Mouse (Mus musculus) frontal cortex, postnatal 14 days (tissue): ENCODE results near the gene Arhgap22.

Experiments used
- DNase-seq, 2 experiments: peaks; one replicate each; pipeline ENCODE4 v3.0.0; 2022; ENCODE audit warnings: low spot score in 2 of 2

Gene Arhgap22

DNA sequence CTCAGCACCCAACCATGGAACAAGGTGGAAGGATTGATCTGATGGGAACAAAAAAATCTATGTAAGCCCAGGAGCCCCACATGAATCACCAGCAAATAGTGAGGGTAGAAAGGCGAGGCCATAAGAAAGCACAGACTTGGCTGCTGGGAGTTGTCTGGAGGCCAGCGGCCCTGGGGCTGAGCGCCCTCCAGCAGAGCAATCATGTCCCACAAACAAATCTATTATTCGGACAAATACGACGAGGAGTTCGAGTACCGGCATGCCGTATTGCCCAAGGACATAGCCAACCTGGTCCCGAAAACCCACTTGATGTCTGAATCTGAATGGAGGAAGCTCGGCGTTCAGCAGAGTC, 892 bp upstream of the Arhgap22 start:
- no peak for DNase-seq

DNA sequence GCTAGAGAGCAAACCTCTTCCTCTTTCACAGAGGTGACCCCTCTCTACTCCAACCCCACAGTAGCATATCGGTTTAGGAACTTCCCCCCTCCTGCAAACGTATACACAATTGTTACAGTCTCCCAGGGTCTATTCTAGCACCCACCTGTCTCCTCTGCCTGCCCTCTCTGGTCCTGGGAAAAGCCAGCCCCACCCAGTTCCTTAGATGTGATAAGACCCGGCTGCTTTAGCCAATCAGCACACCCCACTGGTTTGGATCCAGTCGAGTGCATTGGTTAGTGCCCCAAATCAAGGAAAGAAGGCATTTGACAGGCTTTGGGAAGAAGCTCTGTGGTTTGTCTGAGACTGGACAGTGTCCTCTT, 922 bp downstream of the Arhgap22 start:
- no peak for DNase-seq

DNA sequence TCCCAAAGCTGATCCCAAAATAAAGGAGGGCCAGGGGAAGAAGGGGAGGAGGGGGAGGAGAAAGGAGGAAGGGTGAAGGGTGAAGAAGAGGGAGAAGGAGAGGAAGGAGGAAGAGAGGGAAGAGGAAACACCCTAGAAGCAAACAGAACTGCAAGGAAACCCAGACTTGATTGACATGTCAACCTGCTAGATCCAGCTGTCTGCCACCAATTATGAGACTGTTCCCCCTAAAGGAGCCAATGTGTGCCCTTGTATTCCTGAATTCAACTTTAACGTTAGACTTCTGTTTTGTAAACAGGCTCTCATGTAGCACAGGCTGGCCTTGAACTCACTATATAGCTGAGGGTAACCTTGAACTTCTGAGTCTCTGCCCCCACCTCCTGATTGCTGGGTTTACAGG, 1.3 kb downstream of the Arhgap22 start:
- no peak for DNase-seq

DNA sequence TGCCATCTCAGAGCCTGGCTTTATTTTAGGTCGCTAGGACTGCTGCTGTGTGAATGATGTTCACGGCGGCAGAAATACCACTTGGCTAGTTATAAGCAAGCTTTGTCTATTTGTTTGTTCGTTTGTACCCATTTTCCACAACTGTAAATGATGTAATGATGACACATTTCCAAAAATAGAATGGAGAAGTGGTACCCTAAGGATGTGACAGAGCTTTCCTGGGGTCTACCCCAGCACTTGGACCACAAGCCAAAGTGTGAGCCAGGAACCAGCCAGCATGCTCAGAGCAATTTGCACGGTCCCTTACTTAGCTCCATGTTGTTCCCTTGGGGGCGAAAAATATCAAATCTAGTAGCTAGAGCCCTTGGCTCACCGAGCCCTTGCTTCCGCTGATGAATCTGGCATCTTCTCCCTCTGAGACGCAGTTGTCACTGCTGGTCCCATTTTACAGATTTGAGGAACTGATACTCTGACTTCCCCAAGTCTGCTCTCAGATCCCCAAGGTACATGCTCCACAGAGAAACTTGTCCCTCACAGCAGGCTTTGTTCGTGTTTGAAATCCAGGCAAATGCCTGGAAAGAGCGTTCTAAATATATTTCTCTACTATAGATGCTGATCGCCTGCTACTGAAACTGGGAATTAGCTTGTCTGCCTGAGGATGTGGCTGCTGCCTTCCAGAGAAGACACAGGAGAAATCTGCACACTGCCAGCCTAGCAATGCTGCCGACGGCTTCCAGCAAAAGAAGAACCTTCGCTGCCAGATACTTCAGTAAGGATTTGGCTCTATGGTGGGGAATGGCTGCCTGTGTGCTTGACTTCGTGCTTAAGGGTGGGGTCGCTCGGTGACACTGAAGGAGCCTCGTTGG, 2.8 kb downstream of the Arhgap22 start:
- no peak for DNase-seq

DNA sequence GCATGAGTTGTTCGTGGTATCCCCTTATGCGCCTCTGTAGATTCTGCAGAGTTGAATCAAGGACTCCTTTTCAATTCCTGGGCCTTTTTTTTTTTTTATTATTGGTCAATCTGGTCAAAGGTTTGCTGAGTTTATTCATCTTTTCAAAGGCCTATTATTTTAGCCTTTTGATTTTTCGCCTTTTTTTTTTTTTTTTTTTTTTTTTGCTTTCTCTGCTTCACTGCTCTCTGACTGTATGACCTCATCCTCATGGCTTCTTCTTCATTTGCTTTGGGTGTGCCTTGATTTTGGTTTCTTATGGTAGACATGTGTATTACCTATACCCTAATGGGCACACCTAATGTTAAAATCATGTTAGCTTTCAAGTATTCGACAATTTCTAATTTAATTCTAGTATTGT, 11.4 kb downstream of the Arhgap22 start:
- no peak for DNase-seq

DNA sequence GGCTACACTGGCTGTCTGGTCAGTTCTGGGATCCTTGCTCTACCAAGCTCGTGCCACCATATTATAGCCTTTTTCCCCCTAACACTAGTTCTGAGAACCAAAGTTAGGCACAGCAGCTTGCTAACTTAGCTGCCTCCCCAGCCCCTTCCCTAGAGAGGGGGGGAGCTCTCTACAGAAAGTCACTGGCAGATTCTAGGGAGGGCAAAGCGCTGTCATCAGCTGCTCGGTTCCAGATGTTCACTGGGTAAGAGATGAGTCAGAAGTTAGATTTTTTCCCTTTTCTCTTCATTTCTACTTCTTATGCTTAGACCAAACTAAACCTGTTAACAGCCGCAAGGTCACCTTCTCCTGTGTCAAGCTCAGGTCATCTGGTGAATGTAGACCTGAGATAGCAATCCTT, 16.8 kb downstream of the Arhgap22 start:
- DNase-seq: no peak

DNA sequence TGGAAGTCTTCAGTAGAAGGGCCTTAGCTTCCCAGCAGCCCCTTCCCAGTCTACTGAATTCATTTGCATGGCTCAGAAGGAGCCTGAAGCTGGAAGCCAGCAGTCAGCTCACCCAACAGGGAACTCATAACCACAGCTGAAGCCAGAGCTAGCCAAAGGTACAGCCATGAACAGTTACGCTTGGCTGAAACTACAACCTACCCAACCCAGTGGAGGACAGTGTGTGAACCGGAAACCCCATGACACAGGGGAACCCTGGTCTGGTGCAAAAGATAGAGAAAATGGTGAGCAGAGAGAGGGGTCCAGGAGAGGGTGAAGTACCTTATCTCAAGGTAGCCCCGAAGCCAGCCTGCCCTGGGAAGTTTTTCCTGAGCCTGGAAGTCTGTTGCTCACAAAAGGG, 17.5 kb downstream of the Arhgap22 start:
- no peak for DNase-seq

DNA sequence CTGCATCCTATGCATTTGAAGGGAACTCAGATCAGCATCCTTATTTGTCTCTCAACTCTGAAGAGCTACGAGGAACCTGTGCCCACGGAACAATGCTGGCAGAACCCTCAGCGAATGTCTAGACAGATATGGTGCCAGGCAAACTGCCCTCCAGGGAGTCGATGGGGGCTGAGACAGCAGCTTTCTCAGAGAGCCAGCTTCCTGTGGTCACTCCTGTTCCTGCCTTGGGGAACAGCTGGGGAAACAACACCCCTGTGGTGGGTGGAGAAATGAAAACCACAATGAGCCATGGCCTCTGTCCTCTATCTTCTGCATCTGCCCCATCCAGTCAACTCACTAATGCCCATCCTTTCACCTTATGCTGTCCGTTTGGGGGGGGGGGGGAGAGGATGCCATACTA, 18.2 kb downstream of the Arhgap22 start:
- no peak for DNase-seq

DNA sequence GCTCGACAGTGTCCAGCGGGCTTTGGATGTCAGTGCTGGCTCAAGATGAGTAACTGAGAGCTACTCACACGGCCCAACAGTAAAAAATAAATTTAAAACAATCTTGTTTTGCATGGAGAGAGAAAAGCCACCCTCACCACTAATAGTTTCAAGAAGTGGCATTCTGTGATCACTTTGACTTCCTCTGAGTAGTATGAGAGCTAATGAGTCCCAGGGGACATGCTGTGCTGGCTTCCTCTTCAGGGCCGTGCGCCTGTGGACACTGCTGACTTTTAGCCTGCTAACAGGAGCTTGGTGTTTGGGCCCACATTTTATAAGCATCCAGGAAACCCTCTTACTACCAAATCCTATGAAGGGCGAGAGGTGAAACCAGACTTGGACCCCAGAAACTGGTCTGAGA, 21.8 kb downstream of the Arhgap22 start:
- no peak for DNase-seq

DNA sequence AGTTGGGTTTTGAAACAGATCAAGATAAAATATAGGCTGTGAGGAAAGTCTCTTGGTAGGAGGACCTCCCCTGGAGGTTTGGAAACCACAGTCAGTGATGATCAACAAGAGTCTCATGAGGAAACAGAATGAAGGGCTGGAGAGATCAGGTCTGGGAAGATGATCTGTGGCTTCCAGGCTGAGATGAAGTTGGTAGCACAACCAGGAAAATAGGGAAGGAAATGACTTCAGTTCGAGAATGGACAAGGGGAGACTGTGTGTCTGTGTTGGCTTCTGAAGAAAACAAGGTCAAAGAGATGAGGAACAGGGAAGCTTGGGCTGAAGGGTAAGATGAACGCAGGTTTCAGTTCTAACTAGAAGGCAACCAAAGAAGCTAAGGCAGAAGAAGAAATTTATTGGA, 26.6 kb downstream of the Arhgap22 start:
- DNase-seq: no peak

DNA sequence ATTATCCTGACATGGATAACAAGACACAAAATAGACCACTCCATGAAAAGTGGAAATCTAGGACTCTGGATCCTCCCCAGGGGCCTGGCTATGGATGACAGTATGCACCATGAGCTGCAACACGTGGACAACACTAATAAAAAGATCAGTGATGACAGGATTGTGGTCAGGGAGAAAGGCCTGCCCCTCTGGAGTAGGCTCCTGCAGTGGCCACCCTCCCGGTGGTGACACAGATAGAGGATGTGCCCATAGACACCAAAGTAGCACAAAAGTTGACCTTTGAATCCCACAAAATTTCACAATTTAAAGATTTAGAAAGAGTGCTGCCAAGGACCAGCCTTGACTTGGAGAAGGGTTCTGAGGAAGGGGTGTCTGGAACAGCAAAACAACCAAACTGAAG, 29.4 kb downstream of the Arhgap22 start:
- DNase-seq: no peak

DNA sequence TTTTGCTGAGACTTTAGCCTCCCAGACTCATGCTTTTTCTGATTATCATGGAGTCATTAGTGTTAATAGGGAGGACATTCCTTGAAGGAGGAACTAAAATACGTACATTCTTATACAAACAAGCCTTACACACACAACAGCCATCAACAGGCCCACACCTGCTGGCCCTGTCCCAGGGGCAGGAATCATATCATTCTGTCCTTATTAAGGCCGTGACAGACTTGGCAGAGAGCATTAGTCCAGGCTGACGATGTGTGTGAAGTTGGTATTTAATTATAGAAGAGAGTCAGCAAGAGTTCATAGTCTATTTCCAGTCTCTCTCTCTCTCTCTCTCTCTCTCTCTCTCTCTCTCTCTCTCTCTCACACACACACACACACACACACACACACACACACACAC, 30.7 kb downstream of the Arhgap22 start:
- no peak for DNase-seq

DNA sequence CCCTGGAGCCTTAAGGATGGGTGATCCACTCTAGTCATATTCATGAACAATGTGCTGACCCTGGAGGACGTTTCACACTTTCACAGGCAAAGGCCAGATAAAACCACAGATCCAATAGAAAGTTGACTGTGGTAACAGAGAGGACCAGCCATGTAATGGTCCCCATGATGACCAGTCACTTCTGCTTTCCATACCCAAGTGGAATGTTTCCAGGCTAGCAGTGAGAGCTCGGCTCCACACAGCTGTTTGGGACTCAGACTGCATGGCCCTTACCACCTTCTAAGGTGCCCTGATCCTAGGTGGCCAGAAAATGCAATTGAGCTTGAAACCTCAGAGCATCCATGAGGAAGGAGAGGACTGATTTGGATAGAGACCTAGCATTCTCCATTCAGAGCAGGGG, 31.1 kb downstream of the Arhgap22 start:
- no peak for DNase-seq

DNA sequence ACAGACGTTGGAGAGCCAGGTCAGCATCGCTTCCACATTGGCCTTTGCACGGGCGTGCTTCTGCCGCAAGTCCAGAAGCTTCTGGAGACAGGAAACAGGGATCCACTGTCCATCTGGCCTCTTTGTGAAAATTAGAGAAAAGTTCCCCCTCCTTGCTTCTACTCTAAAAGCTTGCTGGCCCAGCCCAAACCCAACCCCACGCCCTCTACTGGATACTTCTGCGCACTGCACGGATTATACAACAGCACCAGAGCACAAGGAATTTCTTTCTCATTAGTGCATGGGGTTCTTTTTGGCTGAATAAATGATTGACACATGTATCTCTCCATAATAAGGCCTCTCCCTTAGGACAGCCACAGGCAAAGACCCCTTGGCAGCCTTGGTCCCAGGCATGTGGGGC, 32.6 kb downstream of the Arhgap22 start:
- DNase-seq: peak; percentile 31 to 37

DNA sequence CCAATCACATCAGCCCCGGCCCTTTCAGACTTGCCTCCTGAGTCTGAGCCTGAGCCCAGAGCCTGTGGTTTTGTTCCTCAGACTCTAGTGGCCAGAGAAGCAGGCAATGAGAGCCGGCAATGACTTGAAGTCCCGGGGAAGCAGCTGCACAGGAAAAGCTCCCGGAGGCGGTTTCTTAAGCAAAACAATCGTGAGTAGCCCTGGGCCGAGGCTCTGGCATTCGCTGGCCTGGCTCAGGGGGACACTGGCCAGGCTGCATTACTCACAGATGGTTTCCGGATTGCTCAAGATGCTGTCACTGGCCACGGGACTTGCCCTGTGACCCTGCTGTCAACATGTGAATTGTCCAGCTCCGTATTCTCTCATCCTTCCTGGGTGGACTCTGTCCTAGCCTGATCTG, 33.8 kb downstream of the Arhgap22 start:
- peak in 1 of 2 experiments; percentile 25 for DNase-seq

DNA sequence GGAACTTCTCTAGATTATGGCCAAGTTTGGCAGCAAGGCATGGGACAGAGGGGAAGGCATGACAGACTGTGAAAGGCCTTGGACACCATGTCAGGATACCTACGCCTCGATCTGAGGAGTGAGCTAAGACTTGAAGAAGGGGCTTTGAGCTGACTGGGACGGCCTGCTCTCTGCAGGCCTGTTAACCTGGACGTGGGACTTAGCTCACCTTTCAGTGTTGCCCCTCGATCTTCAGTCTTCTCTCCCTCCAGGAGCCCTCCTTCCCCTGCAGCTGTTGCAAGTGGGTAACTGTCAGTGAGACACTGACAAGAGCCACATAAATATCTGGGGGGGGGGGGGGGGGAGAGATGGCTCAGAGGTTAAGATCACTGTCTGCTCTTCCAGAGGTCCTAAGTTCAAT, 34.9 kb downstream of the Arhgap22 start:
- no peak for DNase-seq

DNA sequence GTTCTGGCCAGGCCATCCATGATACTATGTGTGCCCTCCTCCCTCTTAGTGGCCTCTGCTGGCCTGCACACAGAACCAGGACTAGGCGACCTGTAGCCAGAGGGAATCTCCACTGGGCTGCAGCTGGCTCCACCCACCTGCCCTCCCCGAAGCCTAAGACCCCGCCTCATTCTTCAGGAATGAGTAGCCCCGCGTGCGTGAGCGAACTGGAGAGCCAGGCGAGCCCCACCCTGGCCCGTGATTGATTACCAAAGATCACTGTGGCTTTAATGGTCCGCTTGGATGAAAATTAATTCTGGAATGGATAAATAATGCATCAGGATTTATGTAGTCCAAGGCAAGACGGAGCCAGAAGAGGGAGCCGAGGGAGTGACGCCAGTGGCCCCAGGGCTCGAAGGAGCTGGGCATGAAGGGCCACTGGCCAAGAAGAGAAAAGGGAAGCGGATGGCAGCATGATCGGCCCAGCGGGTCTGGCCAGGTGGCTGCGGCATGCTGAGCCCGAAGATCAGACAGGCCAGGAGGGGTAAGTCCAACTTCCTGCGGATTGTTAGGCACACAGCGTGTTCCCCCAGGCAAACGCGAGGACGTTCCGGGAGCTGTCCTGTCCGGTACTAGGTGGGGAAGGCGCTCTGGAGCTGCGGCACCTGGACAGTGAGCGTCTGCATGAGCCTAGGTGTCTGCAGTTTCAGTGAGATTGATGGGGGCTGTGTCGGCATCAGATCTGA, 36.6 kb downstream of the Arhgap22 start:
- DNase-seq: no peak

DNA sequence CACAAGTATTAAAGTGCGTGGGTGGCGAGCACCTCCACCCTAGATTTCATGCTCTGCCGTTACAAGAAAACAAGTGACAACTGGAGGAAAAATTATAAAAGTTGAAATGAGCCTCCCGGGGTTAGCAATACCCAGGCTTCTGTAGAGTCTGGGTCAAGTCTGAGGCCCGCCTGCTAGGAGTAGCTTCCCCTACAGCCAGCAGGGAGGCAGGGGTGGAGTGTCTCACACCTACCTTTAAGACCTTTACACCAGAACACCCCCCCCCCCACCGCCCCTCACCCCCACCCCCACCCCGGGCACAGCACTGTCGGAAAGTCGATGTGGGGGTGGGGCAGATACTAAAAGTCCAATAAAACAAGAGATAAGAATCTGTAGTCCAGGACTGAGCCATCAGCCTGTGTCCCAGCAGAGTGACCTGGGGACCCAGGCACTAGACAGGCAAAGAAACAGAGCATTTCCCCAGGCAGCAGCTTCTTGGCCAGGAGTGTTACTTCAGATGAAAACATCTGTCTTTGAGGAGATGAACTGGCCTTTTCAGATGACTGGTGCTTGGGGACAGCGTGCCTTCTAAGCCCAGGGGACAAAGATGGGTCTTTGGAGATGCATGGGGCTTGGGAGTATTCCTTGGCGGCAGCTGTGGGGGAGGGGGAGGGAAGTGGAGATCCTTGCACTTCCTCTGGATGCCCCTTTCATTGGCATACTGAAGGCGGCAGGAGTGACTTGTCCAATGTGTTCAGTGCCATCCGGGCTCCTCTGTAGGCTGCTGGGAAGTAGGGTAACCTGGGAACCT, 37.3 kb downstream of the Arhgap22 start:
- no peak for DNase-seq

DNA sequence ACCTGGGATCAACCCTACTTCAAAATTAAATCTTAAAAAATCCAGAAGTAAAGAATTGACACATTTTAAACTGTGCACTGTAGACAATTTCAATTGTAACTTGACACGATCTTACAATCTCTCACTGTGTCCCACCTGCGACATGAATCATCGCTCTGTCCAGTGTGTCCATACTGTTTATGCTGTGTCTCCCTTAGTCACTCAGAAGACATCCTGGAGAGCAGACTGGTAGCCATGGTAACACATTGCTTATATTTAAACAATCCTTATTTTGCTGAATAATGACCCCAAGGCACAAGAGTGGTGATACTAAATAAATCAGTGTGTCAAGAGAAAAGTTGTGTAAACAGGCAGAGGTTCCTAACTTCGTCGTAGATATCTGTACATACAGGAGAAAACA, 44.4 kb downstream of the Arhgap22 start:
- no peak for DNase-seq

DNA sequence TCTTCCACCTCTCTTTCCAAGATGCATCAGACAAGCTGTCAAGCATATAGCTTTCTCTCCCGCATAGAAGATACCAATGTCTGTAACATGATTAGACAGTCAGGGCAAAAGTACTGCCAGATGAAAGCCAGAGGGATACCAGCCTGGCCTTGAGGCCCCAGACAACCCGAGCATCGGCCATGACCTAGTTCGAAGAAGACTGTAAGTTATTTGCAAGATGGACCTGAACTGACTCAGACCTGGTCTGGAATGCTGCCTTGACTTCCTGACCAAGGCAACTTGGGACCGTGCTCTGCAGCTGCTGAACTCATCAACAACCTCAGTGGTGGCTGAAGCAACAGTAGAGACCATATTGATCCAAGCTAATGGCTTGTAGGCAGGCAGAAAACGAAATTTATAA, 46.3 kb downstream of the Arhgap22 start:
- no peak for DNase-seq

DNA sequence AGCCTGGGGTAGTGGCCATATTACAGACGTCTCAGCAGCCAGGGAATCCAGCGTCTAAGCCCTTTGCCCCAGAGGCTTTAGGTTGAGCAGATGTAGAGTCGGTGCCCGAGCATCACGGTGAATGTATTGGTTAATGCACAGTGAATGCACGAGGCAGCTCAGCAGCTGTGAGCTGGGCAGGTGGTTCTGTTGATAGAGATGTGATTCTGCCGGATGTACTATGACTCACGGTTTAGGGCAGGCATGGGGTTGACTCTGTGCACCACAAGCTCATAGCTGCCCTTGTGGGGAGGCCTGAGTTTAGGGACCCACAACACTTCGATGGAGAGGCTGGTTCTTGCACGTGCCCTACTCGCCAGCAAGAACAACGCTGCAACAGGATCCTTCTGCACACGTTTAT, 51.0 kb downstream of the Arhgap22 start:
- no peak for DNase-seq

DNA sequence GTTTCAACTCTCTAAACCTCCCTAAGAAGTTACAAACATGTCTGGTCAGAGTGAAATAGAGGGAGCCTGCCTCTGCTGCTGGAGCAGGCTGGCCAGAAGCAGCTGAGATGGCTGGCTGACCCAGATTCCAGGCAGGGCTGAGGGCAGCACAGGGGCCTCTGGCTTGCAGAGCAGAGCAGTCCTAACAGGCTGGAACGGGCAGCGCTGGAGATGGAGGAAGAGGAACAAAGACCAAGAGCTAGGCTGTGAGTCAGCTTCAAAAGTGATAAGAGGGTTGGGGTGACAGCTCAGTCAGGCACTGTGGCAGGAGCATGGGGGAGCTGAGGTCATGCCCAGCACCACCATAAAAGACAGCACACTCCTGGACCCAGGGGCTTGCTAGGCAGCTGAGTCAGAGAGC, 62.4 kb downstream of the Arhgap22 start:
- DNase-seq: no peak

DNA sequence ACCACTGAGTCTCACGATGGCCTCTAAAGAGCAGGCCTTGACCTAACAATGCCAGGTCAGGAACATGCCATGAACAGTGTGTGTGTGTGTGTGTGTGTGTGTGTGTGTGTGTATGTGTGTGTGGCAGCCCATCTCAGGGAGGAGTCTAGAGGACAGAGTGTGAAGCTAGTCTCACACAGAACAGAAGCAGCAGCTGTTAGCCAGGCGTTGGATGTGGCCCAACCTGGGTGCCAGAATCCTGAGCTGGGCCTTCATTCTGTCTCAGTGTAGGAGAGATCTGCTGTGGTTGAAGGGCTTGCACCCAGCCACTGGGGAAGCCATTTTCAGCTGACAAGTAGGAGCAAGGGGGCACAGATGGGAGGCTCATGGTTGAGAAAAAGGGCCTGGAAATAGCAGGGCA, 64.5 kb downstream of the Arhgap22 start:
- DNase-seq: no peak
